Mouse (Mus musculus) retina, postnatal 7 days (tissue): ENCODE measurements around the gene Nr4a1.

Source experiments
- DNase-seq: peaks from one replicate; pipeline ENCODE4 v3.0.0-alpha.2; 2012; ENCODE audit warnings: low read depth, low spot score

Nr4a1 gene

GRCm38 (mm10) chr15:101233183-101233582 is 20.9 kb upstream of the Nr4a1 start:
- no peak for DNase-seq

DNA sequence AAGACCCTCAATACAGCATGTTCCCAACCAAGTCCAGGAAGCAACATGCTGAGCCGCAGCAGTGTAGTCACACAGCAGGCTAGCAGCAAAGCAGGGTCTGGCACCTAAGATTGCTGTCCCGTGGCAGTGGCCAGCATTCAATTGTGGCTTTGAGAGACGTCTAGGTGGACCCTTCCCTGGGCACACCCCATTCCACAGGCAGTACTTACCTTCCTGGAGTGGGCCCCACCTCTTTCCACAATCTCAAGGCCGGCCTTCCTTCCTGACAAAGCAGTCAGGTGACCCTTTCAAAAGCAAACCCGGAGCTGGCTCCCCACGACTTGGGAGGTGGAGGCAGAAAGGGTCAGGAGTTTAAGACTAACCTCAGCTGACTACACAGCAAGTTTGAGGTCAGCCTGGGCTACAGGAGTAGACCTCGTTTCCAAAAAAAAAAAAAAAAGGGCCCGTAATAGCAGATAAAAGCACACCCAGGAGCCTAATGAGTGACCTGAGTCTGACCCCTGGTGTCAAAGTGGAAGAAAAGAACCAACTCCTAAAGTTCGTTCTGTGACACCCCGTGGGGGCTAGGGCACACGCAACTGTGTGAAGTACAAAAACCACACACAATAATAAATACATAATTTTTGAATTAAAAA is 20.3 kb upstream of the Nr4a1 start:
- no peak for DNase-seq

GRCm38 (mm10) chr15:101234611-101235341 is 19.3 kb upstream of the Nr4a1 start:
- no peak for DNase-seq

- DNase-seq: no peak
Measured at GRCm38 (mm10) chr15:101235342-101235698, 18.7 kb upstream of the Nr4a1 start.

DNA sequence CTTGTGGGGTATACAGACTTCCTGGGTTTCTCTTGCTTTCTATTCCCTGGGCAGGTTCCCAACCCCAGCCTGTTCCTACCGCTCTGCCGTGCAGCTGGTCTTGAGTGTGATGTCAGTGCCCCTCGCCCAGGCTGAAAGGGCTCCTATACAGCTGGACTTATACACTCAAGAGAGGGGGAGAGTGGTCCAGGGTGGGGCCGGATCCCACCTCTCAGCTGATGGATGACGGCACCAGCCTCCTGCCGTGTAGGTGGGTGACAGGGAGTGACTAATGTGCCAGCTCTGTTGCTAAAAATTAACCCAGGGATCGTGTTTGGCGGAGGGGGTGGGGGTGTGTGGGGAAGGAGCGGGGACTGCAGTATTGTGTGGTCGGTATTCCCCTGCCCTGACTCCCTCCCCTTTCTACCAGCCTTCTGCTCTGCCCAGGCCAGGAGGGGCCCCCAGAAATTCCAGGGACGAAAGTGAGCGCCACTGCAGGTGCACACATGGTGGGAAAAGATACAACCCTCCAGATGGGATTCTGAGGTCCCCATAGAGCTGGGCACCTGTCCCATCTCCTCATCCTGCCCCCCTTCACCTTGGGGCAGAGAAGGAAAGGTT is 18.2 kb upstream of the Nr4a1 start:
- no peak for DNase-seq

- DNase-seq: no peak
Measured at GRCm38 (mm10) chr15:101236878-101237277, 17.2 kb upstream of the Nr4a1 start.

- DNase-seq: no peak
Measured at GRCm38 (mm10) chr15:101238885-101239511, 15.1 kb upstream of the Nr4a1 start.

- no peak for DNase-seq
Measured at GRCm38 (mm10) chr15:101239821-101240220, 14.2 kb upstream of the Nr4a1 start.

GRCm38 (mm10) chr15:101240799-101241204 is 13.3 kb upstream of the Nr4a1 start:
- peak; percentile 80 for DNase-seq

- no peak for DNase-seq
Measured at GRCm38 (mm10) chr15:101241236-101241635, 12.8 kb upstream of the Nr4a1 start.

GRCm38 (mm10) chr15:101241853-101242252 is 12.2 kb upstream of the Nr4a1 start:
- DNase-seq: no peak

GRCm38 (mm10) chr15:101242645-101243044 is 11.4 kb upstream of the Nr4a1 start:
- no peak for DNase-seq

GRCm38 (mm10) chr15:101244012-101244411 is 10.1 kb upstream of the Nr4a1 start:
- no peak for DNase-seq

GRCm38 (mm10) chr15:101246231-101247154 is 7.6 kb upstream of the Nr4a1 start:
- DNase-seq: peak; percentile 94

DNA sequence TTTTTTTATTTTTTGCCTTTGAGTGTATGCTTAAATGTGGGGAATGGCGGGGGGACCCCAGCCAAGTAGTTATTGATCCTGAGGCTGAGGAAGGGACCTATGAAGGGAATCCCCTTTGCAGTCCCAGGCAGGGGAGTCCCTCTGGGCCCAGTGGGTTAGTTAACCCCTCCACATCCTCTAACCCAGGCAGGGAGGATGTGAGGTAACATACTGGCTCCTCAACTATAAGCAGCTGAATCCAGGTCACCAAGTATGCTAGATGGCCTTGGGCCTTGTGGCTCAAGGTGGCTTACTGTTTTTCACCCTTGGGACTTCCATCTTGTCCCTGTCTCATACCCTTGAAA is 6.9 kb upstream of the Nr4a1 start:
- DNase-seq: no peak

DNA sequence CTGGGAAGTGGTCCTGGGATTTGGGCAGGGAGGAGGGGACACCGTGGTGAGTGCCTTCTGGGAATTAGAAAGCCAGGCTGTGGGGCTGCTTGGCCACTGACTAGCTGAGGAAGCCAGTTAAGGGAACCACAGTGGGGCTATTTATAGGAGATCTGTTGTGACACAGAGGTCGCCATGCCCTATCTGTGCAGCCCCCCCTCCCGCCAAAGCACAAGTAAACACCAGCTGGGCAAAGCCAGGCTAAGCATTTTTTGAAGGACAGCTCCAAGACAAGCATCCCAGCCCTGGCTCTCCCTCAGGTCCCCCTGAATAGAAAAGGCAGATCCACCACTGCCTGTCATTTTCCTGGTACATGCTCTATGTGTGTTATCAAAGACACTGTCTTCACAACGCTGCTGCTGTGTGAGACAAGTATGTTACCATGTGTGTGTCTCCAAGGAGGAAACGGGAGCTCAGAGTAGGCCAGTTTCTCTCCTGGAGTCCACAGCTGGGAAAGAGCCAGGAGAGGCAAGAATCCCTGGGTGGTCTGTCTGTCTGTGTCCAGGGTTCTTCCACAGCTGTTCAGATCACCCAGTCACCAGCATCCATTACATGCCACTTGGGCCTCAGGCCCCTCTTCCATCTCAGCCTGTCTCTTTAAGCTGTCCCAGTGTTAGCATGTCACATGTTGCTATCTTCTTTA is 5.9 kb upstream of the Nr4a1 start:
- no peak for DNase-seq

GRCm38 (mm10) chr15:101250220-101250800 is 3.8 kb upstream of the Nr4a1 start:
- DNase-seq: no peak

GRCm38 (mm10) chr15:101251930-101252329 is 2.1 kb upstream of the Nr4a1 start:
- DNase-seq: no peak

DNA sequence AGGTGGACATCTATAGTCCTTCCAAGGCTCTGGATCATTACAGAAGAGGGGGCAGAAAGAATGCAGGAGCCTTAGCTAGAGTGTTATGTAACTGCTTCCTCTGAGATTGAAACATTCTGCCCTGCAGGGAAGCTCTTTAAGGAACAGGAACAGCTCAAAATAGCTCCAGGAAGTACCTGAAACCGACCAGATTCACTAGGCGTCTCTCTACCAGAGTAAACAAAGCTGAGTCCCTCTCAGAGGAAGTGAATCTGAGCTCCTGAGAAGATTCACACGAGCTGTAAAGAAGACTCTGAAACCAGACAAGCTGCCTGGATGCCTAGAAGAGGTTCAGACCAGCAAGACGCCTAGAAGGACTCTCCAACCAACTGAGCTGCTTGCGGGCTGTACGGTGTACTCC is 1.5 kb upstream of the Nr4a1 start:
- no peak for DNase-seq

DNA sequence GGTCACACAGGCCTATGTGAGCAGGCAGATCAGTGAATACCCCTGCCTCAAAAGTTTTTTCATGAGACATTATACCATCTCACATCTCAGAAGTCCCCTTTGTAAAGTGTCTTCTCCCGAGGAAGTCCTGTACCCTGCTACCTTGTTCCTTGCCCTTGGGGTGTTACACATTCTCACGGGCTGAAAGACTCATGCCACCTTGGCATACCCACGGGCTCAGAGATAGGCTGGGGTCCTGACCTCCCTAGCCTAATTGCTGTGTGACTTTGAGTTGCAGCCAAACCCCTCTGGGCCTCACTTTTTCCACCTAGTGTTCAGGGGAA is 545 bp upstream of the Nr4a1 start:
- DNase-seq: no peak
